Mouse (Mus musculus): ENCODE results near the gene Crabp1.

Gene Crabp1

GRCm38 (mm10) chr9:54764561-54765217 is at the start of gene Crabp1:
Crabp1 (plus strand) TSS chr9:54764748.
- TF ChIP-seq GATA4 (IDR thresholded peaks at IDR 0.05; ENCODE audit: insufficient replicate concordance, low read length): no peak

- no peak for TF ChIP-seq GATA4 (IDR thresholded peaks at IDR 0.05; ENCODE audit: insufficient replicate concordance, low read length)
Measured at GRCm38 (mm10) chr9:54715776-54716175, 48.8 kb upstream of the Crabp1 start.

GRCm38 (mm10) chr9:54717527-54717926 is 47.0 kb upstream of the Crabp1 start:
- no peak for TF ChIP-seq GATA4 (IDR thresholded peaks at IDR 0.05; ENCODE audit: insufficient replicate concordance, low read length)

- TF ChIP-seq GATA4 (IDR thresholded peaks at IDR 0.05; ENCODE audit: insufficient replicate concordance, low read length): no peak
Measured at GRCm38 (mm10) chr9:54722156-54722555, 42.4 kb upstream of the Crabp1 start.

GRCm38 (mm10) chr9:54722596-54722995 is 42.0 kb upstream of the Crabp1 start:
- no peak for TF ChIP-seq GATA4 (IDR thresholded peaks at IDR 0.05; ENCODE audit: insufficient replicate concordance, low read length)

GRCm38 (mm10) chr9:54726315-54726714 is 38.2 kb upstream of the Crabp1 start:
- no peak for TF ChIP-seq GATA4 (IDR thresholded peaks at IDR 0.05; ENCODE audit: insufficient replicate concordance, low read length)

- no peak for TF ChIP-seq GATA4 (IDR thresholded peaks at IDR 0.05; ENCODE audit: insufficient replicate concordance, low read length)
Measured at GRCm38 (mm10) chr9:54732122-54732521, 32.4 kb upstream of the Crabp1 start.

GRCm38 (mm10) chr9:54733921-54734638 is 30.5 kb upstream of the Crabp1 start, which contains the start of gene Wdr61:
Wdr61 (minus strand) TSS chr9:54734519.
- TF ChIP-seq GATA4 (IDR thresholded peaks at IDR 0.05; ENCODE audit: insufficient replicate concordance, low read length): peak; percentile 42; the same call in 1 of the 2 replicates

- TF ChIP-seq GATA4 (IDR thresholded peaks at IDR 0.05; ENCODE audit: insufficient replicate concordance, low read length): no peak
Measured at GRCm38 (mm10) chr9:54734639-54735252, 29.8 kb upstream of the Crabp1 start.

- TF ChIP-seq GATA4 (IDR thresholded peaks at IDR 0.05; ENCODE audit: insufficient replicate concordance, low read length): no peak
Measured at GRCm38 (mm10) chr9:54736284-54736701, 28.3 kb upstream of the Crabp1 start.

GRCm38 (mm10) chr9:54738376-54738775 is 26.2 kb upstream of the Crabp1 start:
- TF ChIP-seq GATA4 (IDR thresholded peaks at IDR 0.05; ENCODE audit: insufficient replicate concordance, low read length): no peak

GRCm38 (mm10) chr9:54743891-54744290 is 20.7 kb upstream of the Crabp1 start:
- no peak for TF ChIP-seq GATA4 (IDR thresholded peaks at IDR 0.05; ENCODE audit: insufficient replicate concordance, low read length)

- TF ChIP-seq GATA4 (IDR thresholded peaks at IDR 0.05; ENCODE audit: insufficient replicate concordance, low read length): no peak
Measured at GRCm38 (mm10) chr9:54745740-54746370, 18.7 kb upstream of the Crabp1 start.

- no peak for TF ChIP-seq GATA4 (IDR thresholded peaks at IDR 0.05; ENCODE audit: insufficient replicate concordance, low read length)
Measured at GRCm38 (mm10) chr9:54750215-54750981, 14.2 kb upstream of the Crabp1 start.

GRCm38 (mm10) chr9:54751684-54752083 is 12.9 kb upstream of the Crabp1 start:
- TF ChIP-seq GATA4 (IDR thresholded peaks at IDR 0.05; ENCODE audit: insufficient replicate concordance, low read length): no peak
